Mouse (Mus musculus) liver, embryonic 14.5 days (tissue): Measurements from ENCODE around the gene Pgk1.
"Not testable (repeated sequence)": the region's sequence is repeated elsewhere in the genome, so short reads cannot be mapped to it uniquely, and the experiment has no call there.

Source experiments
- CTCF ChIP-seq: IDR thresholded peaks from 2 replicates; pipeline ENCODE4 v1.5.1; 2016; ENCODE audit warnings: antibody characterized with exemption, low read depth, control low read depth
- EP300 ChIP-seq: IDR thresholded peaks from 2 replicates; pipeline ENCODE4 v1.6.1; 2016; ENCODE audit warnings: antibody characterized with exemption, low read depth

- not testable (repeated sequence) for TF ChIP-seq CTCF, EP300
Measured at GRCm38 (mm10) chrX:106194361-106194760, 7.5 kb downstream of the Pgk1 start.
